Mouse (Mus musculus) frontal cortex, postnatal 10 days (tissue): ENCODE measurements around the gene Nme4.
"Not testable (repeated sequence)": the region's sequence is repeated elsewhere in the genome, so short reads cannot be mapped to it uniquely, and the experiment has no call there.

Experiments
- DNase-seq, 2 experiments: peaks; one replicate each; pipeline ENCODE4 v3.0.0; 2022; ENCODE audit warnings: low spot score in 2 of 2, mixed read lengths in 1 of 2

Gene Nme4

DNA sequence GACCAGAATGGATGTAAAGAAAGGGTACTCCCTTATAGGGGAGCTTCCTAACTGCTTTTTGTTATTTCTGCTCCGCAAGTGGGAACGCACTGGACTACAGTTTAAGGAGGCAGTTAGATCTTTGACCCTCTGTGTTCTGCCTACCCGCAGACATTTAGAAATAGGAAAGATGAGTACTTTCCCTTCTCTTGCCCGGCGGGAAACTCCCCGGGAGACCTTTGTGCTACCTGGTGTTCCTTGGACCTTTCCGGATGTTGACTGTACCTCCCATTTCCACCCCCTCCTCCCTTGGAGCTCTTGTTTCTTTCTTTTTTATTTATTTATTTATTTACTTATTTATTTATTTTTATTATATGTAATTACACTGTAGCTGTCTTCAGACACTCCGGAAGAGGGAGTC is 18.7 kb upstream of the Nme4 start:
- DNase-seq, result no peak

DNA sequence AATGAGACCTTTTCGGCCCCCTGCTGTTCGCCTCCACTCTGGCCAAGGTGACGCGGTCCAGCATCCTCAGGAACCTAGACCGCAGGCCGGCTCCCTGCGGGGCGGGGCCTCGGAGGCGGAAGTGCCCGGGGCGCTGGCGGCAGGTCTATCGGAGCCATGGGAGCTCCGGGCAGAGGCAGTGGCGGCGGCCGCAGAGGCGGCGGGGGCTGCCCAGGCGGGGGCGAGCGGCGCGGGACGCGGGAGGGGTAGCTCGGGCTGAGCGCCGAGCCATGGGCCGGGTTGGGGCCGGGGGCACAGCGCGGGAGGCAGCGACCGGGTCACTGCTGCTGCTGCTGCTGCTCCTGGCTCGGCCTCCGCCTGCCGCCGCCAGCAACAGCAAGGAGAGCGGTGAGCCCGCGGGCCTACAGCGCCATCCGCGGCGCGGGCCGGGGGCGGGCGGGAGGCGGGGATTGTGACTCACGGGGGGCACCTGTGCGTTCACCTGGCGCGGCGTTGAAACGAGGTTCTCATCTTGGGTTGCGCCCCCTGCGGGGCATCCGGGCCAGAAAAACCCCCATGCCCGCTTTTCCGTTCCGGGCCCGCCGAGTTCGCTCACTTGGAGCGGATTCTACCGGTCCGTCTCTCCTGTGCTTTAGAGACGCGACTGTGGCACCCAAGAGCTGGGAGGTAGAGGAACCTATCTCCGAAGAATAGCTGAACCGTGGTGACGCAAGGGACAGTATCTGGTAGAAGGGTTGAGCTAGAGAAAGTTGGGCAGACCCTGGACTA is 18.0 kb upstream of the Nme4 start, which contains the start of gene Tmem8:
Gene Tmem8 (plus strand): TSS at position 119 of the 768 bp plus-strand sequence.
- DNase-seq, result peak in 1 of 2 experiments; percentile 57

DNA sequence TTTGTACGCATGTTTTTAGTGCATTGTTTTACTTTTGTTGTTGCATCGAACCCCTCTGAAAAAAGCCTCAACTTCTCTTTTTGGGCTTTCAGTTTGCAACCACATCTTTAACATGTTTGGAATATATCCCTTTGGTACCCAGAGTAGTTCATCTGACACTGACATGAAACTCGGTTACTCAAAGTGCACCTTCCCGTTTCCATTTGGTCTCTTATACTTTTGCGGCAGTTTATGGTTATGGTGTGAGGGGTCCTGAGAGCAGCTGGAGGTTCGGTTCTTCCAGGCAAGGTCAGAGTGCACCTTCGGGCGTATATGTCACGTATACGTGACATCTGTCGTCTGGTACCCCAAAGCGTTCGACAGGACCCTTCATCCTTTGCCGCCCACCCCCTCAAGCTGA is 17.3 kb upstream of the Nme4 start:
- no peak for DNase-seq

DNA sequence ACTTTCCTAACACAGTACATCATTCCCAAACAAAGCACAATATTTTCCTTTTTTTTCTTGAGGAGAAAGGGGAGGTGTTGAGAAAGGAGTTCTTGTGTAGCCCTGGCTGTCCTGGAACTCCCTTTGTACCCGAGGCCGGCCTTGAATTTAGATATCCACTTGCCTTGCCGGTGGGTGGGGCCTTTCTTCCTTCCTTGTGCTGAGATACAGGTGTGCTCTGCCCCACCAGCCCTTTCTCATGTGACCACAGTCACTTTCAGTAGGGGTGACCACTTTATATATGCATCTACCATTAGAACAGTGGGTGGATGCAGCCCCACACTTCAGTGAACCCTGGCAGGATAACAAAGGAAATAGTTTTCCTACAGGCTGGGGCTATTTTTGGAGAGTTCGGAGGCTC is 16.3 kb upstream of the Nme4 start:
- no peak for DNase-seq

DNA sequence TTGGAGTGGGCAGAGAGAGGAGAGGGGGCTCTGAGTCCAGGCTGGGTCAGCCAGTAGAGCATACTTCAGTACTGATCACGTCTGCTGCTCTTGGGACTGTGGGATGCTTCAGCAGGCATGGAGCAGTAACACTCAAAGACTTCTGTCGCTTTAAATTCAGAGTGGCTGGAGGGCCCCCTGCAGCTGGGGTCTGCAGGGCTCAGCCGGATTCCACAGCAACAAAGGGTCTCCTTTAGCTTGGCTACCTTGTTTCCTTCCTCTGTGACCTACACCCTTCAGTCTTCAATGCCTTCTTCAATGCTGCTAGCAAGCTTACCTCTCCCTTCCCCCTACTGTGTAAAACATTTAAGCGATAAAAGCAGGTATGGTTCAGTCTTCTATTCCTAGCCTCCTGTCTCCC is 15.6 kb upstream of the Nme4 start:
- no peak for DNase-seq

DNA sequence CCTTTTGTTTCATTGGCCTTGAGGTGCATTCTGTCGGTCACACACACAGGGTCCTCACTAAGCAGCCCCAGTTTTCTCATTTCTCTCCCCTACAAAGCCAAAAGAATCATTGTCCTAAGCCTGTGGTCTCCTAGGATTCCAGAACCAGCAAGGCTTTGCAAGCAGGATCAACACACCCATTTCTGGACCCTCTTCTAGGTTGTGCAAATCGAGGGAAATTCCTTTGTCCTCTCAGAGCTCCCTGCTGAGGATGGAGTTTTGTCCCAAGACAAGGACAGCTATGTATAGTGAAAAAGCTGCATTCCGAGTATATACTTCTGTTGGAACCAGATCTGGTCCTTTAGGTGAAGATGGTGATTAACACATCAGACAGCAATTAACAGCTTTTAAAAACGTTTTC is 14.8 kb upstream of the Nme4 start:
- no peak for DNase-seq

DNA sequence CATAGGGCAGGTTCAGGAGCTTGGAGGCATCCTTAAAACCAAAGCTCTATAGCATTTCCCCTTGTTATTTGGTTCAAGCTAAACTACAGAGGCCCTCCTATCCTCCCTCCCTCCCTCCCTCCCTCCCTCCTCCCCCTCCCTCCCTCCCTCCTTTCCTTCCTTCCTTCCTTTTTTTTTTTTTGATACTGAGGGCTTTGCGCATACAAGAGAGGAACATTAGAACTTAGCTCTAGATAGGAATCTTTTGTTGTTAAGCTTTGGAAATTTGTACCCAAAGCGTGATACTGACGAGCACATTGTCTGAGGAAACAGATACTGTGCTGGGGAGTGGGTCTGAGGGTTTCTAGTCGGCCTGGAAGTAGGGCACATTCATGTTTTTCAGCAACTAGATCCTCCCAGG is 10.2 kb upstream of the Nme4 start:
- no peak for DNase-seq

DNA sequence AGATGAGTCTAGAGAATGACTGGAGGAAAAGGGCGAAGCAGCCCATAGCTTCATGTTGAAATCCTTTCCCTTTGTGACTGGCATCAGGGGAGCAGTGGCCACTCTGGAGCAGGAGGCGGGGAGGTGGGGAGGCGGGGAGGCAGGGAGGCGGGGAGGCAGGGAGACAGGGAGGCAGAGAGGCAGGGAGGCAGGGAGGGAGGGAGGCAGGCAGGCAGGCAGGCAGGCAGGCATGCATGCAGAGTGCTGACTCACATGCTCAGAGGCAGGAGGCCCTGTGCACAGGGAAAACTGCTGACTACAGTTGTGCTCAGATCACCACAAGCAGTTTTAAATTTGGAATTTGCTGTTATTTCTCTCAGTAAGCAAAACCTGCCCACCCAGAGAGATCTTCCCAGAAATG is 6.1 kb upstream of the Nme4 start:
- no peak for DNase-seq

DNA sequence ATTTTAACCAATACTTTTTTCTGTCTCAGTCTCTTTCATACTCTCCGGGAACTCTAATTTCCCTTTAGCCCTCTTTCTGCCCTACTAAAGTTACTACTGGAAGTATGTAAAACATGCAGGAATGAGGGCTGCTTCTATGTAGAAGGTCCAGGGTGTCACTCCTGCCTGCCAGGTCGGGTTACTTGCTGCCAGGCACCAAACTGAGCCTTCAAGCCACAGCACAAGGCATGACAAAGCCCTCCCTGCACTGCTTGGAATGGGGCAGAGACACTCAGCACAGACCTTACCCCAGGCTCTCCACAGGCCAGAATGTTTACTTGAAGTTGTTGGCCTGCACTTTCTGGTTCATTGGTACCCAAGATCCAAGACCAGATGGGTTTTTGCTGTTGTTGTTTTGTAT is 4.8 kb upstream of the Nme4 start:
- DNase-seq, result no peak

DNA sequence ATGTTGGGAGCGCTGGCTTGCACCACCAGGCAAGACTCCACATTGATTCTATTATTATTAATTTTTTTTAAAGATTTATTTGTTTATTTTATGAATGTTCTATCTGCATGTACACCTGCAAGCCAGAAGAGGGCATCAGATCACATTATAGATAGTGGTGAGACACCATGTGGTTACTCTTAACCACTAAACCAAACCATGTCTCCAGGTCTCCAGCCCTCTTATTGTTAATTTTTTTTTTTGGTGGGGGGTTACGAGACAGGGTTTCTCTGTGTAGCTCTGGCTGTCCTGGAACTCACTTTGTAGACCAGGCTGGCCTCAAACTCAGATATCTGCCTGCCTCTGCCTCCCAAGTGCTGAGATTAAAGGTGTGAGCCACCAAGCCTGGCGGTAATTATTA is 3.9 kb upstream of the Nme4 start:
- not testable (repeated sequence) for DNase-seq

DNA sequence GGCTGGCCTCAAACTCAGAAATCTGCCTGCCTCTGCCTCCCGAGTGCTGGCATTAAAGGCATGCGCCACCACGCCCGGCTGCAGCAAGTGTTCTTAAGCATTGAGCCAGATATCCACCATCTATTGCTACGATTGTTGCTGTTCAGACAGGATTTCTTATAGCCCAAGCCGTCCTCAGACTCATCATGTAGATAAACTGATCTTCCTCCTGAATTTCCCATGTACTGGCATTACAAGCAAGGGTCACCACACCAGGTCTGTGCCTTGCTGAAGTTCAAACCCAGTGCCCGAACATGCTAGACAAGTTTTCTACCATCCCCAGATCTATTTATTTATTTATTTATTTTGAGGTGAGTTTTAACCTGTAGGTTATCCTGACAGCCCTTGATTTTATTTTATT is 3.1 kb upstream of the Nme4 start:
- DNase-seq, result no peak

DNA sequence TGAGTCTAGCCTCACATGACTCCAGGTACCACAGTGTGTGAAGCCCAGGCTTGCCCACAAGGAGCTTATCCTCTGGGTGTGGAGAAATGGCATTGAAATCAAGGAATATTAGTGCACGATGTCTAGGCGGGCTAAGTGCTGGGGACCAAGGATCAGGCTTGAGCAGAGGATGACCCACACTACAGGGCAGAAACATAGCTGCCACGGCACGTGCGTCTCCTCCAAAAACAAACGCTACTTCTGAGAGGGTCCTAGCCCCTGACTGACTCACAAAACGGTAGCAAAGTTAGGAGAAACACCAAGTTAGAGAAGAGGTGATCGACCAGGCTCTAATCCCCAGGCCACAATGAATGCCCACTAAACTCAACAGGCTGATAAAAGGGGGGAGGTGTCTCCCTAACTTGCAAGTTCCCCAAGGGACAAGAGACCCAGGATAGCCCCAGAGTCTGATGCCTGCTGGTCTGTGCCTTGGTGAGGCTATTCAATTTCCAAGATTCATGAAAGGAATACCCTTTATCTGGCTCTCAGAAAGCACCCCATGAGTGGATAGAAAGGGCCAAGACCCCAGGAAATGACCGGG is 781 bp downstream of the Nme4 start:
- DNase-seq, result no peak

DNA sequence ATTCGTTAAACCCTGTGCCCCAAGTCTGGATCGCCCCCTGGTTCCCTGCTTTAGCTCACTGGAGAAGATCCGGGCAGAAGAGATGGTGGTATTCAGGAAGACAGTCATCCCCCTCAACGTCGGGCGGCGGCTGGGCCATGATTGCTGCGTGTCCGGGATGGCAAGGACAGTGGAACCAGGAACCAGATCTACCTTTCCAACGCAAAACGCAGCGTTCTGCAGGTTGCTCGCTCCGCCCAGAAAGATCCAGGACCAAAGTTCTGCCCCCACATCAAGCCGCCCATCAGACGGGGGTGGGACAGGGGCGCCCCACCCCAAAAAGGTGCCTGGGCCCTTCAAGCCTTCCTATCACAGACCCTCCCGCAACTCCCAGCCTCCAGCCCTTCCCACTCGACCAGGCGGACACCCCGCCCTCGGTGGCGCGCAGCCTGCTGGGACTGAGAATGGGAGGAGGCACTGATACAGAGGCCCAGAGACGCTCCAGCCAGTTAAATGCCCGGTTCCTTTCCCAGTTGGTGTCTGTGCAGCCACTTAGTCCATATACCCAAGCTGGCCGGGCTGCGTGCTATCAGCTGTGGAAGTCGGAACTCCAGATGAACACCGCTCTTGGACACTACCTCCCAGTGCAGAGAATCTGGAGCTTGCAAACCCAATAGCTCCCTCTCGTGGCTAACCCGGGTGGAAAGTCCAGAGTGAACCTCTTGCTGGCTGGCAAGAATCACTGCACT is 5.3 kb downstream of the Nme4 start, which contains the start of gene Decr2:
Gene Decr2 (minus strand): TSS at position 433 of the 728 bp plus-strand sequence.
- peak; percentile 73 to 85 for DNase-seq

DNA sequence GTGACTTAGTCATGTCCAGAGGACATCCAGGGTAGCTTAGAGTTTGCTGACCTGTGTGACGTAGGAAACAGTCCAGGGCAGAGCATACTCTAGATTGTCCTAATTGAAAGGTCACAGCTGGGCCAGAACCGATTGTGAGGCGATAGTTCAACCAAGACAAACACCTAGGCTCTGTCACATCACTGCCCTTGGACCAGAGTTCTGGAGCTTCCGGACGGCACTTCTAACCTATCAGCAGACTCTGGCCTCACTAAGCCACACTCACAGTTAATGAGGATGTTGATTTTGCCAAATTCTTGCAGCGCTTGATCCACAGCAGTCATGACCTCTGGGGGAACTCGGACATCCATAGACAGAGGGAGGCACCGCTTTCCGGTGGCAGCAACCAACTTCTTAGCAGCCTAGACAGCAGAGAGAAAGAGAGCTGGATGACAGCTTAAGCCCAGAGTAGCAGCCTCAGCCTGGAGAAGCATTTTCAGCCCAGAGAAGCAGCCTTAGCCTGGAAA is 8.3 kb downstream of the Nme4 start:
- DNase-seq, result no peak

DNA sequence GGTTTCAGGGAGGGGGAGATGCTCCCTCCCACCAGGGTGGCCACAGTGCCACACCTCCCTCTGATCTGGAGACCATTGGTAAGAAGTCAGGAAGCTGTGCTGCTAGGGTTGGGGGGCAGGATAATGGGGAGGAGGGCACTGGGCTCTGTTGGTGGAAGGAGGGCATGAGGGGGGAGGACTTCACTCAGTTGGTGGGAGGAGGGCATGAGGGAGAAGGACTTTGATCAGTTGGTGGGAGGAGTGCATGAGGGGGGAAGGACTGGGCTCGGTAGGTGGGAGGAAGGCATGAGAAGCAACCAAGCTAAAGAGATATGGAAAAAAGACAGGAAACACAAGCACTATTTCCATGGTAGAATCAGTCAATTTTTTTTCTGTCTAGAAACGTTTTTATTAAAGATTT is 14.5 kb downstream of the Nme4 start:
- no peak for DNase-seq

DNA sequence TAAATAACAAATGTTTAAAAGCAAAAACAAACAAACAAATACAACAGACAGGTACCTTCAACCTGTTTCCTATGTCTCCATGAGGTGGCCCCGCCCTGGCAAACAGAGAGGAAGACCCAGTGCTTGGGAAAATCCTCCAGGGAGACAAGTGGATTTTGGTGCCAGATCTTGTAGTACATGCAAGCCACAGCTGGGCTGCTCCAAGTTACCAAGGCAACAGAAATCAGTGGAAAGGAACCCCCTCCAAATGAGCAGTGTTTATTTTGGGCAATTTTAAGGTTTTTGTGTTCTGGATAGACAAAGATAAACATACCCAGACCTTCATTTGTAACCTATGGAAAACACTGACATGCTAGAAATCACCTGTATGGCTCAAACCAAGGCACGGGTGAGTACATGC is 16.6 kb downstream of the Nme4 start:
- no peak for DNase-seq

DNA sequence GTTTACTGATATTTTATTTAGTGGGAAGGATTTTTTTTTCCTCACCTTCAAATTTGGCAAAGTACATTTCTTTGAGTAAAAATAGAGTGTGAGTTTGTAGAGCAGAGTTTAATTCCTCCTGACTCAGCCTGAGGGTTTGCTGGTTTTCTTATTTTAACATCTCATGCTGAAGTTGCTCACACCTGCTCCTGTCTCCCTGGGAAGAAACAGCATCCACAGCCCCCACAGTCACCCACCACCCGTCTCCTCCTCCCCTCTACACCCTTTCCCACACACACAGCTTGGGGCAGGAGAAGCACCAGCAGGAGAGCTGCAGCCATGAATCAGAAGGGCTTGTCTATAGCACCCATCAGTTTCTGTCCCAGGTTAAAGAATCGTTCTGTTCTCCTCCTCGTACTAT is 20.2 kb downstream of the Nme4 start:
- no peak for DNase-seq

DNA sequence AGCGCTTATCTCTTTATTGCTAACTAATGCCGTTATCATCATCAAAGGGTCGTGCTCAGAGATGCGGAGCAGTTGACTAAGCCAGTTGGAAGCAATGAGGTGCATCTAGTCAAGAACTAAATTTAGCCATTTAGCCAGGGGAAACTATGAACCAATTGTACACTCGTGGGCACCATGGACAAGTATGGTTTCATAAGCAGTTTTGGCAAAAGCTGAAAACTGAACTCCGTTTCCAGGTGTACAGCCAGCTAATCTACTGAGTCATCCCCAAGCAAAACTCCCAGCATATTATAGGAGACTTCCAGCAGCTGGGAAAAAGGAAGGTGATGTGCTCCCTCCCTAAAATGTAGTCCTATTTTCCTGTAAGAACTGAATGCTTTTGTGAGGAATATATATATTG is 25.3 kb downstream of the Nme4 start:
- no peak for DNase-seq

DNA sequence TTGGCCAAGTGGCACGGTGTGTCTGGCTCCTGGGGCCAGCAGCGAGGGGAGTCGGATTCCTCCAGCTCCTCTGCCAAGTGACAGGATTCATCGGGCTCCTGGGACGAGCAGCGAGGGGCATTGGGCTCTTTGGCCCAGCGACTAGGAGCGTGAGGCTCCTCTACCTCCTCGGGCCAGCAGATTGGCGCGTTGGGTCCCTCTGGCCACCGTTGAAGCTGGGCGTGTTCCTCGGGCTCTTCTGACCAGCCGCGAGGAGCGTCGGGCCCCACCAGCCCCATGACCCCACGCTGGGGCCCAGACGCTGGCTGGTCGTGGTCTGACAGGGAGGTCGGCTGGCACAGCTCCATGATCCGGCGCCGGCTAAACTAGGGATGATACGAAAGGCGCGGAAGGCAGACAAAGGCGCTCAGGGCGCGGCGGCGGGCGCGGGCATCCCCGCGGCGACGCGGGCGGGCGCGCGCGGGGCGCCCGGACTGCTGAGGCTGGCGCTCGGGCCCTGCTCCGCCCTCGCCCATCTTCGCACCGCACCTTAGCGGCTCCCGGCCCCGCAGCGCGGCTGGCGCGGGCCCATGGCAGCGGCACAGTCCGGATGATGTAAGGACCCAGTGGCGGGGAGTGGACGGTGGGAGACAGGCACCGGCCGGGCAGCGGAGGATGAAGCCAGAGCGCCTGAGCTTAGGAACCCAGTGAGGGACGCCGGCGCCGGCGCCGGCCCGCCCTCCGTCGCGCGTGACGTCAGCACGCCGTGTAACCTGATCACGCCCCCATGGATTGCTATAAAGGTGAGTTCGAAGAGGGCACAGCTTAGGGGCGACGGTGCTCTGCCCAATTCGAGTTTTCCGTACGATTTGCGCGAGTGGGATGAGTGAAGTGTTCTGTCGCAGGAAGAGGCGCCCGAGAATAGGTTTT is 26.3 kb downstream of the Nme4 start, which contains the start of gene Rab11fip3:
Gene Rab11fip3 (minus strand): TSS at position 725 of the 909 bp plus-strand sequence.
- DNase-seq, result peak; percentile 46 to 77

DNA sequence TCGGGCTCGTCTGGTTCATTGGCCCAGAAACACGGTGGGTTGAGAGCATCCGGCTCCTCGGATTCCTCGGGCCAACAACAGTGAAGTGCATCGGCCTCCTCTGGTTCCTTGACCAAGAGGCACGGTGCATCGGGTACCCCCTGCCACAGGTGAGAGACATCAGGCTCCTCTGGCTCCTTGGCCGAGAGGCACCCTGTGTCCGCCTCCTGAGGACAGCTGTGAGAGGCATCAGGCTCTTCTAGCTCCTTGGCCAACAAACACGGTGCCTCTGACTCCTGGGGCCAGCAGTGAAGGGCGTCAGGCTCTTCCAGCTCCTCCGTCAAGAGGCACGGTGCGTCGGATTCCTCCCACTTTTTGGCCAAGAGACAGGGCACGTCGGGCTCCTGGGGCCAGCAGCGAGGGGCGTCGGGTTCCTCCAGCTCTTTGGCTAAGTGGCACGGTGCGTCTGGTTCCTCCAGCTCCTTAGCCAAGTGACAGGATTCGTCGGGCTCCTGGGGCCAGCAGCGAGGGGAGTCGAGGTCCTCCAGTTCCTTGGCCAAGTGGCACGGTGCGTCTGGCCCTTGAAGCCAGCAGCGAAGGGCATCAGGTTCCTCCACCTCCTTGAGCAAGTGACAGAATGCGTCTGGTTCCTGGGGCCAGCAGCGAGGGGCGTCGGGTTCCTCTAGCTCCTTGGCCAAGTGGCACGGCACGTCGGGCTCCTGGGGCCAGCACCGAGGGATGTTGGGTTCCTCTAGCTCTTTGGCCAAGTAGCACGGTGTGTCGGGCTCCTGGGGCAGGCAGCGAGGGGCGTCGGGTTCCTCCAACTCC is 27.2 kb downstream of the Nme4 start:
- DNase-seq, result peak in 1 of 2 experiments; percentile 20
